Mouse (Mus musculus): ENCODE results near the gene Gm42688.

- no peak for TF ChIP-seq CTCF (IDR thresholded peaks at IDR 0.05; ENCODE audit: borderline replicate concordance, extremely low read depth, insufficient read depth, insufficient read length)
- TF ChIP-seq POLR2A (IDR thresholded peaks at IDR 0.05; ENCODE audit: borderline replicate concordance, extremely low read depth, insufficient read depth, insufficient read length, poor library complexity, severe bottlenecking): no peak
These were observed 10.2 kb downstream of the Gm42688 start for GRCm38 (mm10) chr6:83111510-83112136.

Measured in brain, embryonic 14.5 days (tissue).